Mouse (Mus musculus): ENCODE measurements around the gene Milr1. TPM values are rescaled to one million over a fixed set of nuclear protein-coding genes. Genes with fewer than 3 reads are reported as not detected.
A peak's percentile ranks its signal among the peaks of the same experiment; 100 is the strongest.

Milr1 gene
- polyA plus RNA-seq, 1 experiment: 0.40 TPM

GRCm38 (mm10) chr11:106773061-106773460 lies 22.0 kb downstream of the Milr1 start:
- no peak overlapping the region for H3K27ac ChIP-seq (ENCODE audit: insufficient read depth, low read length)

DNA sequence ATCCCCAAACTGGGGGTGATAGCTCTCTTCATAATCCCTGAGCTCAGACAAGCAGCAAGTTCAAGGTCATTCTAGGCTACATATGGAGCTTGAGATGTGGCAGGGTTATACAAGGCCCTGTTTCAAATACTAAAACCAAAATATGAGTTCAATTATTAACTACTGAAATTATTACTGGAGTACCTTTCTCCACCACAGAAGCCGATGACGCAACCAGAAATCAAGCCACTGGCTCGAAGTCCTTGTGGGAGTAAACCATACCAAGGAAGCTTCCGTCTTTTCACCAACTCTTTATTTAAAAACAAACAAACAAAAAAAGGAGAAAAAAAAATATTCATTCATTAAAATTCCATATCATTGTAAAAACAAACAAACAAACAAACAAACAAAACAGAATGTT lies 25.9 kb downstream of the Milr1 start:
- peaks cover 58% of the 10 kb centered on the region for H3K36me3 ChIP-seq (ENCODE audit: control insufficient read depth, insufficient read depth, low read length, poor library complexity, severe bottlenecking)
- no peak overlapping the region for H3K9ac ChIP-seq (ENCODE audit: low read depth, poor library complexity, severe bottlenecking)

More at GRCm38 (mm10) chr11:106773061-106773460, 22.0 kb downstream of the Milr1 start:
- Histone ChIP-seq H3K9me3 (replicated peaks; ENCODE audit: control insufficient read depth, insufficient read depth, low read length, poor library complexity, severe bottlenecking) (peaks cover 3% of the 10 kb centered on the region; the same call in 1 of the 2 replicates), H3K27me3 (ENCODE audit: control insufficient read depth, insufficient read depth, low read length, poor library complexity, severe bottlenecking) (no peaks in the 10 kb centered on the region), H3K9ac (ENCODE audit: low read depth, poor library complexity, severe bottlenecking) (no peak overlapping the region), H3K4me3 (ENCODE audit: low read depth, low read length) (no peak overlapping the region), H3K36me3 (ENCODE audit: control insufficient read depth, insufficient read depth, low read length, poor library complexity, severe bottlenecking) (peaks cover 74% of the 10 kb centered on the region), H3K4me1 (ENCODE audit: control insufficient read depth, insufficient read depth, low read length) (no peaks in the 10 kb centered on the region)
- no peak for TF ChIP-seq EP300 (IDR thresholded peaks at IDR 0.05; ENCODE audit: insufficient read depth, low read depth, low read length)
- TF ChIP-seq POLR2A (IDR thresholded peaks at IDR 0.05; ENCODE audit: insufficient read depth, low read length): no peak
- no peak for TF ChIP-seq CTCF (IDR thresholded peaks at IDR 0.05; ENCODE audit: low read depth, low read length)

DNA sequence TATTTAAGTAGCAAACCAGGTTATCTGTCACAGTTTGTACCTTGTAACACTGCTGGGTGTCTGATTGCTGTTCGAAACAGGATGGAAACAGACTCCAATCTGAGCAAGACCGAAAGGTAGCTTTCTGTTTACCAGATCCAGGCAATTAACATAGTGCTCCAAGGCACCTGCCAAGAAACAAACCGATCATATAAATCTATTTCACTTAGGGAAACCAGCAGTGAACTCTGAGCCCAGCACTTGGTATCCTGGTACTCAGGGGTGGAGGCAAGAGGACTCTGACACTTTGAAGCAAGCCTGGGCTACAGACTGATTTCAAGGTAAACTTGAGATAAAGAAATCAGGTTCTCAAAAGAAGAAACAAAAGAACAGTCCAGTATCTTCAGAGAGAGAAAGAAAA lies 26.4 kb downstream of the Milr1 start:
- no peaks in the 10 kb centered on the region for H3K9me3 ChIP-seq (replicated peaks; ENCODE audit: control insufficient read depth, insufficient read depth, low read length, poor library complexity, severe bottlenecking)
- no peak overlapping the region for H3K27ac ChIP-seq (ENCODE audit: insufficient read depth, low read length)
- no peak overlapping the region for H3K4me3 ChIP-seq (ENCODE audit: low read depth, low read length)
- no peaks in the 10 kb centered on the region for H3K27me3 ChIP-seq (ENCODE audit: control insufficient read depth, insufficient read depth, low read length, poor library complexity, severe bottlenecking)
- peaks cover 58% of the 10 kb centered on the region for H3K36me3 ChIP-seq (ENCODE audit: control insufficient read depth, insufficient read depth, low read length, poor library complexity, severe bottlenecking)
- TF ChIP-seq CTCF (IDR thresholded peaks at IDR 0.05; ENCODE audit: low read depth, low read length) (no peak), POLR2A (IDR thresholded peaks at IDR 0.05; ENCODE audit: insufficient read depth, low read length) (no peak), EP300 (IDR thresholded peaks at IDR 0.05; ENCODE audit: insufficient read depth, low read depth, low read length) (no peak)
- no peak overlapping the region for H3K9ac ChIP-seq (ENCODE audit: low read depth, poor library complexity, severe bottlenecking)
- H3K4me1 ChIP-seq (ENCODE audit: control insufficient read depth, insufficient read depth, low read length): no peaks in the 10 kb centered on the region

More for the DNA sequence above, 25.9 kb downstream of the Milr1 start:
- H3K4me1 ChIP-seq (ENCODE audit: control insufficient read depth, insufficient read depth, low read length): no peaks in the 10 kb centered on the region
- H3K27me3 ChIP-seq (ENCODE audit: control insufficient read depth, insufficient read depth, low read length, poor library complexity, severe bottlenecking): no peaks in the 10 kb centered on the region
- H3K9me3 ChIP-seq (replicated peaks; ENCODE audit: control insufficient read depth, insufficient read depth, low read length, poor library complexity, severe bottlenecking): no peaks in the 10 kb centered on the region
- no peak for TF ChIP-seq EP300 (IDR thresholded peaks at IDR 0.05; ENCODE audit: insufficient read depth, low read depth, low read length)
- TF ChIP-seq CTCF (IDR thresholded peaks at IDR 0.05; ENCODE audit: low read depth, low read length): no peak
- no peak for TF ChIP-seq POLR2A (IDR thresholded peaks at IDR 0.05; ENCODE audit: insufficient read depth, low read length)
- no peak overlapping the region for H3K27ac ChIP-seq (ENCODE audit: insufficient read depth, low read length)
- H3K4me3 ChIP-seq (ENCODE audit: low read depth, low read length): no peak overlapping the region

DNA sequence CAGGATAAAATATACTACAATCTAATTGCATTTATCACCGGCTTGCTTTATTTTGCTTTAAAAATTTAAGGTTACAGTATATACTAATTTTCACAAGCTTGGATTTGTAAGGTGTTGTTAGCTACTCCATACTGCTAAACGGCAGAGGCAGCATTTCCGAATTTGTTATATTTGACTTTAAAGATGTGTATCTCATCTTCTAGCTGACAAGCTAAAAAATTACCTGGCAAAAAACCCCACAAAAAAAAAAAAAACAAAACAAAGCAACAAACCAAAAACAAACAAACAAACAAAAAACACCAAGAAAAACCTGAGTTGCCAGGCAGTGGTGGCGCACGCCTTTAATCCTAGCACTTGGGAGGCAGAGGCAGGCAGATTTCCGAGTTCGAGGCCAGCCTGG lies 27.1 kb downstream of the Milr1 start:
- Histone ChIP-seq H3K9ac (ENCODE audit: low read depth, poor library complexity, severe bottlenecking) (peak overlapping the region; percentile 89; the same call in 1 of the 2 replicates), H3K4me1 (ENCODE audit: control insufficient read depth, insufficient read depth, low read length) (no peaks in the 10 kb centered on the region), H3K9me3 (replicated peaks; ENCODE audit: control insufficient read depth, insufficient read depth, low read length, poor library complexity, severe bottlenecking) (no peaks in the 10 kb centered on the region), H3K27ac (ENCODE audit: insufficient read depth, low read length) (no peak overlapping the region), H3K4me3 (ENCODE audit: low read depth, low read length) (peak overlapping the region; percentile 43; the same call in 1 of the 2 replicates), H3K27me3 (ENCODE audit: control insufficient read depth, insufficient read depth, low read length, poor library complexity, severe bottlenecking) (no peaks in the 10 kb centered on the region), H3K36me3 (ENCODE audit: control insufficient read depth, insufficient read depth, low read length, poor library complexity, severe bottlenecking) (peaks cover 59% of the 10 kb centered on the region)
- no peak for TF ChIP-seq POLR2A (IDR thresholded peaks at IDR 0.05; ENCODE audit: insufficient read depth, low read length)
- no peak for TF ChIP-seq CTCF (IDR thresholded peaks at IDR 0.05; ENCODE audit: low read depth, low read length)
- no peak for TF ChIP-seq EP300 (IDR thresholded peaks at IDR 0.05; ENCODE audit: insufficient read depth, low read depth, low read length)

DNA sequence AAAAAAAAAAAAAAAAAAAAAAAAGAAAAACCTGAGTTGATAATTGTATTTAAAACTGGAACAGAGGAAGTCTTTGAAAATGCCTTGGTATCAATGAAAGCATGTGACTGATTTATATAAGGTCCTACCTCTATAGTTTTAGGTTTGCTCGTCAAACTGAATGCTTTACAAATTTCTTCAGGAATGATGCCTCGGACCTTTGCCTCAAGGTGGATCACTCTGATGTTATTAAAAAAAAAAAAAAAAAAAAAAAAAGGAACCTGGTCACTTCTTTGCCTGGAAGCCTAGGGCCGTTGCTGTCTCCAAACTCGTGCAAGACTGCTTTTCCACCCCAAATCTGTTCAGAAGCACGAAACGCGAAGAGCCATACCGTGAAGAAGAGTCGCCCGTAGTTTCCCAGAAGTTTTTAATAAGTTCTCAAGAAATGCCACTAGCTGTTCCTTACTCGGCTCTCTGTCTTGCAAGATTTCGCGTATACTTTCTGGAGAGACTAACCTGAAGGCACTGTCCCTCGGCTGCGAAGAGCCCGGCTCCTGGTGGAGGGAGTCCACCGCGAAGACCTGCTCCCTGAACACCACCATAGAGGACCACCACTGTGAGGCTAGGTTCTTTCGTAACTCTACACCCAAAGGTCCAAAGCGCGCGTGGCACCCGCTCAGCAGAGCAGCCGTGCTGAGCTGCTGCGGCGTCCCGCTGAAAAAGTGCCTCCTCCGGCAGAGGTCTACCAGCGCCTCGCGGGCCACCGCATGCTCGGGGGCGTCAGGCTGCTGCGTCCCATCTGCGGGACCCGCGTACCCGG lies 27.8 kb downstream of the Milr1 start:
- H3K36me3 ChIP-seq (ENCODE audit: control insufficient read depth, insufficient read depth, low read length, poor library complexity, severe bottlenecking): peaks cover 60% of the 10 kb centered on the region
- no peak for TF ChIP-seq EP300 (IDR thresholded peaks at IDR 0.05; ENCODE audit: insufficient read depth, low read depth, low read length)
- no peak for TF ChIP-seq POLR2A (IDR thresholded peaks at IDR 0.05; ENCODE audit: insufficient read depth, low read length)
- TF ChIP-seq CTCF (IDR thresholded peaks at IDR 0.05; ENCODE audit: low read depth, low read length): no peak
- H3K9me3 ChIP-seq (replicated peaks; ENCODE audit: control insufficient read depth, insufficient read depth, low read length, poor library complexity, severe bottlenecking): no peaks in the 10 kb centered on the region
- peak overlapping the region; percentile 60 for H3K27ac ChIP-seq (ENCODE audit: insufficient read depth, low read length)
- no peaks in the 10 kb centered on the region for H3K27me3 ChIP-seq (ENCODE audit: control insufficient read depth, insufficient read depth, low read length, poor library complexity, severe bottlenecking)
- peak overlapping the region; percentile 92 for H3K4me3 ChIP-seq (ENCODE audit: low read depth, low read length)
- peak overlapping the region; percentile 89 for H3K9ac ChIP-seq (ENCODE audit: low read depth, poor library complexity, severe bottlenecking)
- H3K4me1 ChIP-seq (ENCODE audit: control insufficient read depth, insufficient read depth, low read length): no peaks in the 10 kb centered on the region
